ENCODE assay signal across 13 mouse cellular contexts in the genomic region with DNA sequence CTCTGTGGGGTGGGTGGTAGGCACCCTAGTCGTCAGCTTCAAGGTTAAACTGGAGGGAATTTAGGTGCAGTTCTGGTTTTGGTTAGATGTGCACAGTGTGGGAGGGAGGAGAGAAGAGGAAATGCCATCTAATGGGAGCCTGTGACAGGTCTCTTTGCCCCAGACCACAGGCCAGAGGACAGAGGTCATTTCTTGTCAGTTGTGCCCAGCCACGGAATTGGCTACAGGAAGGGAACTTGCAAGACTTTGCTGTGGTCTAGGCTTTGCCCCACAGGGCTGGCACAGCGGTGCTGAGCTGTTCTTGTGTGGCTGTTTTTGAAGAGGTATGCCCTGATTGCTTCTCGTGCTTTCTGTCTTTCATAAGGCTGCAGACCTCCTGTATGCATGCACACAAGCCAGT. TPM values are rescaled to one million over a fixed set of nuclear protein-coding genes. Genes with fewer than 3 reads are reported as not detected.
DNase-seq lines count a peak whose midpoint lies in the region; ATAC-seq and TF ChIP-seq lines count a peak whose summit lies in the region.
"Had no signal": no experiment of that assay in that cellular context is flagged by ENCODE, and none has a peak within 500 bp of the region (broad histone marks: within the 10 kb centered on the region; RNA-seq: fewer than 3 reads in every experiment).

No protein-coding gene starts in this region.

- no peak overlapping the region for H3K4me2 ChIP-seq in hindbrain, embryonic 12.5 days (replicated peaks)
- no peak overlapping the region for H3K4me2 ChIP-seq in midbrain, embryonic 14.5 days (ENCODE audit: low read length)
- H3K4me2 ChIP-seq: lung, embryonic 15.5 days; neural tube, embryonic 12.5 days had no signal

- no peak for DNase-seq in embryonic facial prominence, embryonic 10.5 days (ENCODE audit: low spot score)
- DNase-seq in midbrain, embryonic 14.5 days, result no peak
- no peak for DNase-seq in cerebellum, adult 8-10 months
- no peak for DNase-seq in gastrocnemius, adult 18-20 months (ENCODE audit: low spot score)
- DNase-seq: cerebellum, adult 9-10 months; kidney, adult 9 months; spleen, adult 18-20 months; thymus, postnatal 25 days had no signal

- H3K4me1 ChIP-seq in bone marrow, adult 2 months (ENCODE audit: control insufficient read depth, insufficient read depth, low read length), result peaks cover 10% of the 10 kb centered on the region
- peaks cover 43% of the 10 kb centered on the region for H3K4me1 ChIP-seq in embryonic facial prominence, embryonic 10.5 days
- peaks cover 38% of the 10 kb centered on the region for H3K4me1 ChIP-seq in hindbrain, embryonic 12.5 days
- peaks cover 32% of the 10 kb centered on the region for H3K4me1 ChIP-seq in midbrain, embryonic 14.5 days (ENCODE audit: control insufficient read depth, insufficient read depth, low read length)
- H3K4me1 ChIP-seq: lung, embryonic 15.5 days had no signal

- H3K27me3 ChIP-seq in embryonic facial prominence, embryonic 10.5 days (replicated peaks; ENCODE audit: low read depth, poor library complexity, severe bottlenecking), result no peaks in the 10 kb centered on the region
- no peaks in the 10 kb centered on the region for H3K27me3 ChIP-seq in hindbrain, embryonic 12.5 days
- no peaks in the 10 kb centered on the region for H3K27me3 ChIP-seq in midbrain, embryonic 14.5 days (ENCODE audit: control insufficient read depth, insufficient read depth, low read length)
- H3K27me3 ChIP-seq: lung, embryonic 15.5 days; neural tube, embryonic 12.5 days had no signal

- no peak for ATAC-seq in hindbrain, embryonic 12.5 days (ENCODE audit: low FRiP score)
- no peak for ATAC-seq in midbrain, embryonic 14.5 days (ENCODE audit: low FRiP score, low TSS enrichment)
- ATAC-seq in cerebellum, adult (ENCODE audit: insufficient number of reproducible peaks, low FRiP score, low TSS enrichment), result no peak

- peaks cover 10% of the 10 kb centered on the region; the same call in 1 of the 2 replicates for H3K9me3 ChIP-seq in embryonic facial prominence, embryonic 10.5 days
- H3K9me3 ChIP-seq in hindbrain, embryonic 12.5 days (replicated peaks), result no peaks in the 10 kb centered on the region
- H3K9me3 ChIP-seq in midbrain, embryonic 14.5 days (ENCODE audit: control insufficient read depth, low read length), result no peaks in the 10 kb centered on the region
- H3K9me3 ChIP-seq: lung, embryonic 15.5 days; neural tube, embryonic 12.5 days had no signal

- H3K9ac ChIP-seq in hindbrain, embryonic 12.5 days, result no peak overlapping the region
- no peak overlapping the region for H3K9ac ChIP-seq in midbrain, embryonic 14.5 days (replicated peaks; ENCODE audit: low read length)
- H3K9ac ChIP-seq: lung, embryonic 15.5 days; neural tube, embryonic 12.5 days had no signal

- TF ChIP-seq POLR2A in bone marrow, adult 2 months (IDR thresholded peaks at IDR 0.05; ENCODE audit: borderline replicate concordance, control insufficient read depth, low read depth, low read length), result no peak

- no peak overlapping the region for H3K4me3 ChIP-seq in bone marrow, adult 2 months (replicated peaks; ENCODE audit: control insufficient read depth, low read depth, low read length)
- H3K4me3 ChIP-seq in embryonic facial prominence, embryonic 10.5 days, result no peak overlapping the region
- no peak overlapping the region for H3K4me3 ChIP-seq in hindbrain, embryonic 12.5 days
- H3K4me3 ChIP-seq in midbrain, embryonic 14.5 days (replicated peaks; ENCODE audit: low read depth, low read length), result no peak overlapping the region
- H3K4me3 ChIP-seq: lung, embryonic 15.5 days; neural tube, embryonic 12.5 days had no signal

- WGBS in bone marrow, adult 2 months, result 12% methylated on average over 4 of the region's 4 CpGs
- WGBS in embryonic facial prominence, embryonic 10.5 days, result 51% methylated on average over 4 of the region's 4 CpGs
- 47% methylated on average over 4 of the region's 4 CpGs for WGBS in hindbrain, embryonic 12.5 days
- WGBS in midbrain, embryonic 14.5 days, result 77% methylated on average over 4 of the region's 4 CpGs

- H3K27ac ChIP-seq in bone marrow, adult 2 months (ENCODE audit: control insufficient read depth, insufficient read depth, low read depth, low read length, poor library complexity), result peak overlapping the region; percentile 65
- H3K27ac ChIP-seq in embryonic facial prominence, embryonic 10.5 days (replicated peaks), result peak overlapping the region; percentile 48
- H3K27ac ChIP-seq in hindbrain, embryonic 12.5 days, result peak overlapping the region; percentile 45
- H3K27ac ChIP-seq in midbrain, embryonic 14.5 days (replicated peaks; ENCODE audit: low read depth, low read length), result peak overlapping the region; percentile 68; the same call in 1 of the 2 replicates
- H3K27ac ChIP-seq: lung, embryonic 15.5 days had no signal

- TF ChIP-seq CTCF in bone marrow, adult 2 months (IDR thresholded peaks at IDR 0.05; ENCODE audit: control insufficient read depth, insufficient read depth, low read length), result no peak

- H3K36me3 ChIP-seq in embryonic facial prominence, embryonic 10.5 days (replicated peaks), result 0 out of 2 replicates have a peak, but pooled peaks cover 3% of the 10 kb centered on the region
- no peaks in the 10 kb centered on the region for H3K36me3 ChIP-seq in hindbrain, embryonic 12.5 days
- H3K36me3 ChIP-seq in midbrain, embryonic 14.5 days (ENCODE audit: control insufficient read depth, insufficient read depth, low read length), result no peaks in the 10 kb centered on the region
- H3K36me3 ChIP-seq: lung, embryonic 15.5 days; neural tube, embryonic 12.5 days had no signal

RNA-seq across cellular contexts. Expression of a gene that starts 48.8 kb away (rescaled TPM):
- polyA plus RNA-seq in bone marrow, adult 2 months (2011; ENCODE audit: insufficient read depth, insufficient read length, low replicate concordance, missing spikeins), result 13.7 and 21.0 TPM in 2 replicates
- 43.4 and 44.5 TPM in 2 replicates for polyA plus RNA-seq in embryonic facial prominence, embryonic 10.5 days (2016; fragmentation: Nextera tagmentation; extraction: Ambion mirVana)
- 48.9 and 49.6 TPM in 2 replicates for polyA plus RNA-seq in hindbrain, embryonic 12.5 days (2016; fragmentation: Nextera tagmentation; extraction: Ambion mirVana)
- 77.0 and 80.4 TPM in 2 replicates for polyA plus RNA-seq in midbrain, embryonic 14.5 days (2014; fragmentation: Nextera tagmentation; extraction: Ambion mirVana)
- total RNA-seq in gastrocnemius, adult 18-20 months (2021), result 1 to 10 TPM; 5.7 to 6.9 TPM

RNA-seq across cellular contexts. Expression of a gene that starts 50.2 kb away (rescaled TPM):
- polyA plus RNA-seq in bone marrow, adult 2 months (2011; ENCODE audit: insufficient read depth, insufficient read length, low replicate concordance, missing spikeins), result 9.5 and 12.8 TPM in 2 replicates
- polyA plus RNA-seq in embryonic facial prominence, embryonic 10.5 days (2016; fragmentation: Nextera tagmentation; extraction: Ambion mirVana), result 35.6 and 35.7 TPM in 2 replicates
- polyA plus RNA-seq in hindbrain, embryonic 12.5 days (2016; fragmentation: Nextera tagmentation; extraction: Ambion mirVana), result 42.1 and 43.2 TPM in 2 replicates
- polyA plus RNA-seq in midbrain, embryonic 14.5 days (2014; fragmentation: Nextera tagmentation; extraction: Ambion mirVana), result 43.3 and 49.8 TPM in 2 replicates
- 10 to 100 TPM; 18.0 to 19.7 TPM for total RNA-seq in gastrocnemius, adult 18-20 months (2021)
